Mouse (Mus musculus) liver, adult 2 months (tissue): Measurements from ENCODE around the gene Pml. TPM values are rescaled to one million over a fixed set of nuclear protein-coding genes. Genes with fewer than 3 reads are reported as not detected.
"Not testable (repeated sequence)": the region's sequence is repeated elsewhere in the genome, so short reads cannot be mapped to it uniquely, and the experiment has no call there.

Experiments used
- DNase-seq: peaks from one replicate; pipeline ENCODE4 v3.0.0-alpha.2; 2011; ENCODE audit warnings: low read depth, low spot score; ENCODE audit errors: extremely low read depth
- H3K27ac ChIP-seq: fragments of 200-500 bp; replicated peaks from 2 replicates; pipeline ENCODE4 v1.5.1; 2012; ENCODE audit warnings: low read depth, mild to moderate bottlenecking, control low read depth, inconsistent platforms, low read length; ENCODE audit not compliant: insufficient read depth
- H3K27me3 ChIP-seq: fragments of 200-500 bp; 2 replicates; pipeline ENCODE4 v1.6.1; 2012; ENCODE audit warnings: mild to moderate bottlenecking, moderate library complexity, low read length, inconsistent platforms; ENCODE audit not compliant: control insufficient read depth, insufficient read depth
- H3K36me3 ChIP-seq: fragments of 200-500 bp; 2 replicates; pipeline ENCODE4 v1.6.1; 2012; ENCODE audit warnings: low read length, inconsistent platforms; ENCODE audit not compliant: control insufficient read depth, insufficient read depth
- H3K4me1 ChIP-seq: fragments of 200-500 bp; 2 replicates; pipeline ENCODE4 v1.6.1; 2011; ENCODE audit warnings: low read length; ENCODE audit not compliant: control insufficient read depth, insufficient read depth
- H3K4me3 ChIP-seq: fragments of 200-500 bp; 2 replicates; pipeline ENCODE4 v1.5.1; 2011; ENCODE audit warnings: low read depth, mild to moderate bottlenecking, control low read depth, low read length, moderate library complexity; ENCODE audit not compliant: insufficient read depth
- H3K79me2 ChIP-seq: fragments of 200-500 bp; 2 replicates; pipeline ENCODE4 v1.6.1; 2012; ENCODE audit warnings: inconsistent platforms, mild to moderate bottlenecking, low read length, moderate library complexity; ENCODE audit not compliant: control insufficient read depth, insufficient read depth
- H3K9ac ChIP-seq: fragments of 200-500 bp; 2 replicates; pipeline ENCODE4 v1.6.1; 2012; ENCODE audit warnings: low read depth, mild to moderate bottlenecking, control low read depth, inconsistent platforms, low read length
- CTCF ChIP-seq: fragments of 200-500 bp; IDR thresholded peaks from 2 replicates; pipeline ENCODE4 v1.5.1; 2011; ENCODE audit warnings: low read depth, low read length, control low read depth
- POLR2A ChIP-seq: fragments of 200-500 bp; IDR thresholded peaks from 2 replicates; pipeline ENCODE4 v1.6.1; 2011; ENCODE audit warnings: low read length, control low read depth; ENCODE audit not compliant: insufficient read depth; ENCODE audit errors: extremely low read depth
- WGBS: fragments of 180-500 bp; shearing (Covaris S2); methylation state at CpG from one replicate; pipeline ENCODE4 v1.1.7; 2018; 5-methylcytosine and 5-hydroxymethylcytosine counted together
- polyA plus RNA-seq: library from polyadenylated mRNA; depleted of rRNA; stranded (reverse); fragments of >200 nt; gene quantifications from 2 replicates; pipeline ENCODE4 v1.2.3, GENCODE M21; 2012
- total RNA-seq: library from RNA; depleted of rRNA; stranded (reverse); fragments of >200 nt; gene quantifications from 2 replicates; pipeline ENCODE4 v1.2.3, GENCODE M21; 2014

The Pml gene
- total and polyA plus RNA-seq, 2 experiments = 7.4 to 15.2 TPM

DNA sequence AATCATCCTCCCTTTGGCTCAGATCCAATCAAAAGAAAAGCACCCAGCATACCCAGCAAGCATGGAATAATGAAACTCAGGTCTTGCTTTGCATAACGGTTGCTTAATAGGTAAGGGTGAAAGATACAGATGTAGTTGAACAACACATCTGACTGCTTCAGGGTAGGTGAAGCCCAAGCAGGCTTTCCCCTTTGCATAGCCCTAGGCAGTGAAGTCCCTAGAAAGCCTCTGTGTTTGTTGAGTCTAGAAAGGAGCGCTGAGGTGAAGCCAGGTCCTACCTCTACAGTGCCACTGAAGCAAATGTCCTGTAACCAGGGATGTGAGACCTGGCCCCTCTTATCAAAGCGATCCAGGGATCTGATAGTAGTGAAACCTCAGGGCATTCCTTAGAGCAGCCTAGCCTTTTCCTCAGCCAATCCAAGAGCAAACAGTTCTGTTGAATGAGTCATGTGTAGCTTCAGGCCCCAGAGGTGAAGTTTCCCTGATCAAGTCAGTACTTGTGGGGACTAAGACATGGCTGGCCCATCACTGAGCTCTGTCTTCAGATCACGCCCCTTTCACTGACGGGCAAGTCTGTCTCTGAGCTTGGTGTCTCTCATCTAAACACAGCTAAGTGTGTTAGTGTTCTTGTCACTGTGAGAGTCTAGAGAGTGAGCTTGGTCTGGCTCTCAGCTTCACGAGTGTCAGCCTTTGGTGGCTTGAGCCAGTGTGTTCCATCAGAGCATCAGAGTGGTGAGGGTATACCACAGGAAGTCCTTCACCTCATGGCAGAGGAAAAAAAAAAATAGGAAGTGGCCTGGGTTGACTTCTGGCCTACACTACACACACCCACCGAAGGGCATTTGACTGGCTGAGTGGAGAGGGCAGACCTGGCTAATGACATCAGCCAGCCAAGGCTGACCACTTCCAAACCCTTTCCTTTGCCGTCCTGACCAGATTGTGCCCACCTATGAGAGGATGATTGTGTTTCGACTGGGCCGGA is 6.4 kb upstream of the Pml start:
- 89% methylated on average over 10 of the region's 10 CpGs for WGBS
- Histone ChIP-seq H3K79me2 (no peaks in the 10 kb centered on the region), H3K27me3 (no peaks in the 10 kb centered on the region), H3K4me3 (no peak overlapping the region), H3K9ac (no peak overlapping the region), H3K27ac (no peak overlapping the region), H3K4me1 (no peaks in the 10 kb centered on the region; the same call in 1 of the 2 replicates), H3K36me3 (peaks cover 1% of the 10 kb centered on the region; the same call in 1 of the 2 replicates)
- TF ChIP-seq CTCF = no peak
- TF ChIP-seq POLR2A = no peak
- DNase-seq = no peak

DNA sequence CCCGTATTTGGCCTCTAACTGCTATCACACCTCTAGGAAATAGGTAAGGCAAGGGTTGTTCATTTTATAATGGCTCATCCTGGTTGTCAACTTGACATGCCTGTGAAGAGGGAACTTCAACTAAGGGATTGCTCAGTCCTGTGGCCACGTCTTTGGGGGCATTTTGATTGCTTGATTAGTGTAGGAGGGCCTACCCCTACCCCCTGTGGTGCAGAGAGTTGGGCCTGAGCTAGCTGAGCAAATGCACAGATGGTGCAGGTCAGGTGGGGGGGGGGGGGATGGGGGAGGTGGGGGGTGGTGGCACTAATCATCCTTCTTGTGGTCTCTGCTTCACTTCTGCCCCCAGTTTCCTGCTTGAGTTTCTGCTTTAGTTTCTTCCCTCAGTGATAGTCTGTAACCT is 5.5 kb upstream of the Pml start:
- Histone ChIP-seq H3K9ac (no peak overlapping the region), H3K4me1 (peaks cover 2% of the 10 kb centered on the region; the same call in 1 of the 2 replicates)

GRCm38 (mm10) chr9:58253805-58254122 is 4.2 kb upstream of the Pml start:
- 47% methylated on average over 5 of the region's 5 CpGs for WGBS

More for the DNA sequence above, 5.5 kb upstream of the Pml start:
- H3K27ac ChIP-seq = no peak overlapping the region
- no peaks in the 10 kb centered on the region for H3K79me2 ChIP-seq
- no peaks in the 10 kb centered on the region for H3K27me3 ChIP-seq
- 86% methylated on average over 2 of the region's 2 CpGs for WGBS
- no peak for DNase-seq
- no peak overlapping the region for H3K4me3 ChIP-seq
- no peaks in the 10 kb centered on the region for H3K36me3 ChIP-seq
- TF ChIP-seq CTCF (no peak), POLR2A (no peak)

GRCm38 (mm10) chr9:58253033-58253804 is 3.6 kb upstream of the Pml start, which contains the start of gene Stoml1:
Gene Stoml1, plus strand, starts transcription at chr9:58253164.
- H3K4me3 ChIP-seq = peak within 1 kb of the TSS; percentile 69
- H3K27ac ChIP-seq = peak within 1 kb of the TSS; percentile 29
- H3K79me2 ChIP-seq = no peaks in the 10 kb centered on the region; the same call in 1 of the 2 replicates
- peak; percentile 92 for DNase-seq
- H3K27me3 ChIP-seq = no peaks in the 10 kb centered on the region
- peaks cover 5% of the 10 kb centered on the region; the same call in 1 of the 2 replicates for H3K4me1 ChIP-seq
- WGBS = 1% methylated on average over 31 of the region's 31 CpGs
- TF ChIP-seq POLR2A = 0 out of 2 replicates have a peak, but pooled peaks have one; percentile 43
- TF ChIP-seq CTCF = peak; percentile 93
- no peaks in the 10 kb centered on the region for H3K36me3 ChIP-seq
- H3K9ac ChIP-seq = peak within 1 kb of the TSS; percentile 70

More at GRCm38 (mm10) chr9:58253805-58254122, 4.2 kb upstream of the Pml start:
- H3K4me3 ChIP-seq = peak overlapping the region; percentile 69; the same call in 1 of the 2 replicates
- not testable (repeated sequence) for DNase-seq, H3K79me2 ChIP-seq, H3K36me3 ChIP-seq, H3K4me1 ChIP-seq, H3K27ac ChIP-seq, H3K27me3 ChIP-seq
- peak overlapping the region; percentile 70 for H3K9ac ChIP-seq

- not testable (repeated sequence) for H3K27ac ChIP-seq, DNase-seq, H3K4me1 ChIP-seq, H3K36me3 ChIP-seq, H3K9ac ChIP-seq, H3K4me3 ChIP-seq, H3K79me2 ChIP-seq, H3K27me3 ChIP-seq
- 98% methylated on average over 1 of the region's 1 CpGs for WGBS
Measured at GRCm38 (mm10) chr9:58250730-58251129, 1.1 kb upstream of the Pml start.
